Mouse (Mus musculus) R1 (cell line): Measurements from ENCODE around the gene Csrnp1.
A peak's percentile ranks its signal among the peaks of the same experiment; 100 is the strongest.

Experiments used
- DNase-seq: peaks from one replicate; pipeline ENCODE4 v3.0.0-alpha.2; 2018; ENCODE audit warnings: low read depth, low spot score

Csrnp1 gene

DNA sequence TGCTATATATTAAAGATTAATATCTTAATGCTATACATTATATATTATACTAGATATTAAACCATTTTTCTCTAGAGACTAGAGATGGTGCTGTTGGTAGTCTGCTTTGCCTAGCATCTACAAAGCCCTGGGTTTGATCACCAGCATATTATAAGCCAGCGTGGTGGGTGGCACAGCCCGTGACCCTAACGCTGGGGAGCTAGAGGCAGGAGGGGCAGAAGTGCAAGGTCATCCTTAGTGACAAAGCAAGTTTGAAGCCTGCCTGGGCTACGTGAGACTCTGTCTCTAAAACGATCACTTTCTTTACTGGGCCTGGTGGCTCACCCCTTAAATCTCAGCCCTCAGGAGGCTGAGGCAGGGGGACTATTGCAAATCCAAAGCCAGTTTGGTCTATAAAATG, 18.4 kb upstream of the Csrnp1 start:
- DNase-seq, result no peak

DNA sequence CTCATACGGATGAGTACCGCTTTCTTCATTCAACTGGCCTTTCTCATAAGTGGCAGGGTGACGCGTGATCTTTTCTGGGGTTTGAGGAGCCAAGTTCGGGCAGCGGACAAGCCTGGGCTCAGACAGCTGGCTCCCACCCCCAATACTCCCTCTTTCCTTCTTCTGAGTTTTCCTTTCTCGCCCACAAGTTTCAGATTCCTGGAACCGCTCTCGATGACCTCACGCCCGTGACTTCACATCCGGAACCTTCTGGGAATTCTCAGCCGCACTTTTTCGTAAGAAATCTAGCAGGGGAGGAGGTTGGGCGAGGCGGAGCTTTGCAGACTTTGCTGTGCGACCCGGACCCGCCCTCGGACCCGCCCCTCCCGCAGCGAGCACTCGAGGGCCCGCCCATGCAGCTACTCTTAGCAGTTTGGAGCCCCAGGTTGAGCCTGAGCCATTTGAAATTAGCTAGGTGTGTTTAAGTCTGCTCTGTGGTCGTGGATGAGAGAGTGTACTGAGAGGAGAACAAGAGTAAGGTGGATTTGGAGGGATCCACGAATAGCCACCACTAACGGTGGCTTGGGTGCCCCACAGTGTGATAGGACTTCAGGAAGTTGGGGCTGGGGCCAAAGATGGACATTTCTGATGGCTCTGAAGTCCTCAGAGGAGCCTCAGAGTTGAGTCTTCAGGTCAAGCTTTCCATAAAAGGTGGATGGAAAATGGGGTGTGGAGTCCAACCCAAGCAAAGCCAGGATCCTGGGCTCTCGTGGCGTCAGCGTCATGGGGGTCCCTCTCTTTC, 17.7 kb upstream of the Csrnp1 start:
- DNase-seq, result peak; percentile 97

DNA sequence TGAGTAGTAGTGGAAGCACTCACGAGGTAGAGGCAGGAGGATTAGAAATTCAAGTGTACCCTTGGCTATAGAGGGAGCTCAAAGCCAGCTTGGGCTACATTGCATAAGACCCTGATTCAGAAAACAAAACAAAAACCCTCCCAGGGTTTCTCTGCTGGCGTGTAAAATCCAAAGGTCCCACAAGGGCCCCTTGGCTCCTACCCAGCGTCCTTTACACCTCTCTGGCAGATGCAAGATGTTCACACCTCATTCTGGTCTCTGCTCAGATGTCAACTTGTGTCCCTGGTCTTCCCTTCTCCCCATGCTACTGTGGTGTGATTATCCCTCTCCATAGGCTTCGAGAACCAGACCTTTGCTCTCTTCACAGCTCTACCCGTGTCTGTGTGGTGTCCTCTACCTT, 16.3 kb upstream of the Csrnp1 start:
- DNase-seq, result no peak

DNA sequence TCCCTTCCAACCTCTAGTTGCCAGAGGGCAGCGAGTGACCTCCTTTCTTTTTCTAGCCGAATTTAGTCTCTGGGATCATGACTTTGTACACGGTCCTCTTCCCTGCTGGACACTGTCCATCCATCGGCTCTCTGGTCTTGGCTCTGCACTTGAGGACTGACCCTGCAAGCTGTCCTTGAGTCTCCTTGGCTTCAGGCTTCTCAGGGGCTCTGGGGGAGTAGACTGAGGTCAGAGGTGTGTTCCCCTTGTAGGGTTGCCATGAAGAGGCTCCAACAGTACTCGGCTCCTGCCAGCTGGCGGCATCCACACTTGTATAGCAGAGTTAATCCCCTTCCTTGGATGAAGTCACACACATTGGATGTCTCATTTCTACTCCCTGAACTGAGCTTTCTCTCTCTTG, 15.2 kb upstream of the Csrnp1 start:
- DNase-seq, result no peak

DNA sequence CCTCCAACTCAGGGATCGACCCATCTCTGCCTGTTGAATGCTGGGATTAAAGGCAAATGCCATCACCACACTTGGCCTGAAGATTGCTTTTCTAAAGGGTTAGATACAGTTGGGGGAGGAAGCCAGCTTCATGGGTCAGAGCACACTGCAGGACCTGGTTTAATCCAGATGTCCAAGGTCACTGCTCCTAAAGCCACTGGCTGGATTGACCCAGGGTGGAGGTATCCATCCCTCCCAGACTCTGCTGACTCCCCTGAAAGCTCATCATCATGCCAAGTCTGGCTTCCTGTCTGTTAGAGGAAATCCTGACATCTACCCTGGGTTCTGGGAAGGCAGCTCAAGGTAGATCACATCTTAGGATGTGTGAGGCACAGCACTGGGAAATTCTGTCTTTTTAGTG, 14.3 kb upstream of the Csrnp1 start:
- DNase-seq, result no peak

DNA sequence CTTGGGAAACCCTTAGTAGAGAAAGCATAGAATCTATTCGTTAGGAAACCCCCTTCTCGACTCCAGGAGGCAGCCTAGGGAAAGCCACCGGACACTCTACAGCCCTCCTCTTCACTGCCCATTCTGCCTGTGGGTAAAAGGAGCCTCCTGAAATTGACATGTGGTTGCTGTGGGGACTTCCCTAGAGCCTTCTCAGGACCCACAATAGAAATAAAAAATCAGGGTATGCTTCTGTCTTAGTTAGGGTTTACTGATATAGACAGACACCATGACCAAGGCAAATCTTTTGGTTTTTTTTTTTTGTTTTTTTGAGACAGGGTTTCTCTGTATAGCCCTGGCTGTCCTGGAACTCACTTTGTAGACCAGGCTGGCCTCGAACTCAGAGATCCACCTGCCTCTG, 11.6 kb upstream of the Csrnp1 start:
- no peak for DNase-seq

DNA sequence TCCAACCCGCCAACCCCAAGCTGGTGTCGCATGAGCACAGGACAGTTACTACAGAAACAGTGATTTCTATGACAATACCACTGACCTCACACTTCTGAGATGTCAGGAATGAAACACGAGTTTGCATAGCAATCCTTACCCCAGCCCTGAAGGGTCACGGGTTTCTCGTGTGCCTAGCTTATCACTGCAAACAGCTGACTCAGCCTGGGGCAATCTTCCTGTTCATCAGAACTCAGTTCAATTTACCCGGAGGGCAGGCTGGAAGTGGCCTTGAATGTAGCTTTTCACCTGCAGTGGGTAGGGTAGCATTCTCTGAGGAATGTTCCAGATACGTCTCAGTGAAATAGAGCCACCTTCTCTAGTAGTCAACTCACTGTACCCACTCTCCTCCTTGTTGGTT, 9.7 kb upstream of the Csrnp1 start:
- DNase-seq, result peak; percentile 58

DNA sequence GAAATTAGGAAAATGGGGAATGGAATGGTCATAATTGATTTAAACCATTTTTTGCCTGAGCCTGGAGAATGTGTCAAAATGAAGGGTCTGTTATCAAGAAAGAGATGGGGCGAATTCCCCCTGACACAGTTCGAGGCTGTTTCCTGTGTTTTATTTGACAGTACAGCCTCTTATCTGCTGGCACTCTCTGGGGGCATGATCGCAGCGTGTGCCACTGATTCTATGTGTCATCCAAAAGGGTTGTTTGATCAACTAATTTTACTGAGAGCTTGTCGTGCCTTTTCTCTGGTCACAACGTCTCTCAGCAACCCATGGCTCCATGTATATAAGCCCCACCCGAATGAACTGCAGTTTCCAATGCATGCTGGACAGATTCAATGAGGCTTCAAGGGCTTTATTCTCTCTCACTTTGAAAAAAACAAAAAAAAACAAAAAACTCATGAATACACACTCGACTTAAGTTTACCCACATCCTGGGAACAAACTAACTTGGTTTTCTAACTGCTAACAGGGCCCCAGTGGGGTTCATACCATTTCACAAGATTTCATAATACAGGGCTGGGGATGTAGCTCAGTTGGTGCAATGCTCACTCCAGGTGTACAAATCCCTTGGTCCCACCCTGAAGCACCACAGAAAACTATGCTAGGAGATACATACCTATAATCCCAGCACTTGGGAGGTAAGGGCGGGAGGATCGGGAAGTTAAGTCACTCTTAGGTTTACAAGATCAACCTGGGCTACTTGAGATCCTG, 8.8 kb upstream of the Csrnp1 start:
- no peak for DNase-seq

DNA sequence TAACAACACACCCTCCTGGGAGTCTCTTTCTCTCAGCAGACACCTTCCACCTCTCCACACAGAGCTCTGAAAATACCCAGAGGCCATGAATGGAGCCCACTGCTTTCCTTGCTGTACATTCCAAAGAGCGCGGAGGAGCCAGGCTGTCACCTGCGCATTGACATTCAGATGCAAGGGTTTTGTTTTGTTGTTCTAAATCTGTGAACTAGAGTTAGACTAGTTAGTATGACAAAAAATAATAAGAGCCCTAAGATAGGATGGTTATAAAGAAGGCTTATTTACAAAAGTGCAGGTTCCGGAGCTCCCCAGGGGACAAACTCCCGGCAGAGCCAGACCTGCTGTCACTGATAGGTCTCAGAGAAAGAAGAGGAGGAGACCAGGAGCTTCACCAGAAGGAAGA, 6.9 kb upstream of the Csrnp1 start:
- DNase-seq, result peak; percentile 95

DNA sequence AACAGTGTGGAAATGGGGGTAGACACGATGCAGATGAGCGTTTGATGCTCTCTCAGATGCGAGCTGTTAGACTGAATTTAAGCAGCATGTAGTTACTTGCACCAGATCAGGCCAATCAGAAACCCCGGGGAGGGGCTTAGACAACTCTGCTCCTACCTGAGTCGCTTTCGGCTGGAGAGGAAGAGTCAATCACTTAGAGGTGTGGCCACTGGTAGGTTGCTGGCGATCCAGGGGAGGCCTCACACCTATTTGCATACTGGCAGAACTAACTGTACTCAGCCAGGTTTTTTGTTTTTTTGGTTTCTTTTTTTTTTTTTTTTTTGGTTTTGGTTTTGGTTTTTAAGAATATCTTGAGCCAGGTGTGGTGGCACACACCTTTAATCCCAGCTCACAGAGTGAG, 3.8 kb upstream of the Csrnp1 start:
- DNase-seq, result peak; percentile 94

DNA sequence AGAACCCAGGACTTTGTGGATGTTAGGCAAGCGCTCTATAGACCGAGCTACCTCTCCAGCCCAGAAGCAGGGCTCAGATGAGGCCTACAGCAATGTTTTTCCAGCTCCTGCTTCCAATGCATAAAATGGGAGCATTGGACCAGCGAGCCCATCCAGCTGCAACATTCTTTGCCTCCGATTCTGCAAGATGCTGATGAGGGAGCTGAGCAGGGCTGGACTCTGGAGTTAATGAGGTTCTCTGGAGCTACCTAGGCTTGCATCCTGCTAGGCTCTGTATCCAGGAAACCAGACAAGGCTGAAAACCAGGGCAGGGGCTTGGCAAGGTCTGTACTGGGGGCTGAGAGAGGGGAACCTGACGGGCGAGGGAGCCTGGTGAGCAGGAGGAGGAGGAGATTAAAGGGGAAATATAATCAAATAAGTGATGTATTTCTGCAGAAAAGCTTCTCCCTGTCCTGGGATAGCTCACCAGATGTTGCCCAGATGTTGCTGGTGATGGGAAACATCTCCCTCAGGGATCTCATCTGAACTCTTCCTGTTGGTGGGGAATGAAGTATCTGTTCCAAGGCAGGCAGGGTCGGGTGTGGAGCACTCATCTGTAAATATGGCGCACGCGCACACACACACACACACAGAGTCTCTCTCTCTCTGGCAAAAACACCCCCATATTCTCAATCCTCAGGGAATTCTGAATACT, 1.6 kb upstream of the Csrnp1 start:
- no peak for DNase-seq

DNA sequence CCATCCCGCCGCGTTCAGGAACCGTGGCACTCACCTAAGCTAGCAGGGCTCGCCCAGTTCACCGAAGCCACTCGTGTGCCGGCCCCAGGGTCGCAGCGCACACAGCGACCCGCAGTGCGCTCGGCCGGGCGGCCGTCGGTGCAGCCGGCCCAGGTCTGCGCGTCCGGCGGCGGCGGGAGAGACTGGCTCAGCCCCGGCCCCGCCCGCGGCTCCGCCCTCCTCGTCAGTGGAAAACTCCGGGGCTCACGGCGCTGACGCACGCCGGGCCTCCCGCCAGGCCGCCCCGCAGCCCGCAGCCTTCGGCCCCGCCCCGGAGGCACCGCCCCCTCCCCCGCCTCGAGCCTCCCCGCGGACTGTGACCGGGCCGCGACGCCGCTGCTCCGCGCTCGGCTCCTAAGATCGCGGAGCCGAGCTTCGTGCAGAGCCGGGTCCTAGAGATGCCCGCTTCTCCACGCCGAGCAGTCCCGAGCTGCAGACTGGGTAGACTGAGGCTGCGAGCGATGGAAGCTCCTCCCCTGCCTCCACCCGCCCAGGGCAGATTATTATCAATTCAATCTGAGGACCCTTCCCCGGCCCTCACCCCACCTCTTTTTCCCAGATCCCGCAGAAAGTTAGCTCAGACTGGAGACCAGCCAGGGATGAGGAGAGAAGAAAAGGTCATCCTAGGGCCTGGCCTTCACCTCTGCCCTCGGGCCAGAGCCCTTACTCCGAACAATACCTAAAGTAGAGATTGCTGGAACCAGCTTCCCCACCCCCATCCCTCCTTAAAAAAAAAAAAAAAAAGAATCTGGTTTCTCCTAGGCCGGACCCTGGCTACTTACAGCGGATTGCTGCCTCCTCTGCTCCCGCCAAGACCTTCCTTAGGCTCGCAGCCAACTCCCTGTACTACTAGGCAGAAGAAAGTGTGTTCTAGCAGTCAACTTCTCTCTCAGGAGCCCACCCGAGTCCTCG, 598 bp downstream of the Csrnp1 start:
- DNase-seq, result peak; percentile 78

DNA sequence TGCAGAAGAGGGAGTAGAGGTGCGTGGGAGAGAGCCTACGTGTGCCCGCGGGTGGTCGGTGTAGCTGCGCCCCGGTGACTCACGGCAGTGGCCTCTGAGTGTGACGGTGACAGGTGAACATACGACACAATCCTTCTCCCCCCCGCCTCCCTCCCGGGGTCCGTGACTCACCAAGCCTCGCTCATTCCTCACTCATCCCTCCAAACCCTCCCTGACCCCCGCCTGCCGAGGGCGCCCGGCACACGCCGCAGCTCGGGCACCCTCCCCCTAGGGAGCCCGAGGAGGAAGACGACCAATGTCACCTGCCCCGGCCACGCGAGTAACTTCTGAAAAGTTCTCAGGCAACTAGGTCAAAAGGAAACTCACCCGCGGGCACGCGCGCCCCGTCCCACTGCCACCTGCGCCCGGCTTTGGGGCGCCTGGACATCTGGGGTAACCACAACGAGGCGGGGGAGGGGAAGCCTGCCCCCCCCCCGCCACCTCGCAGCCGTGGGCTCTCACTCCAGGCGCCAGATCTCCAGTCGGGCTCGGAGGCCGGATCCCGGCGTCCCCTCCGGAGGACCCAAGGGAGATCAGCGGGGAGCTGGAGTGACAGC, 1.4 kb downstream of the Csrnp1 start:
- DNase-seq, result no peak

DNA sequence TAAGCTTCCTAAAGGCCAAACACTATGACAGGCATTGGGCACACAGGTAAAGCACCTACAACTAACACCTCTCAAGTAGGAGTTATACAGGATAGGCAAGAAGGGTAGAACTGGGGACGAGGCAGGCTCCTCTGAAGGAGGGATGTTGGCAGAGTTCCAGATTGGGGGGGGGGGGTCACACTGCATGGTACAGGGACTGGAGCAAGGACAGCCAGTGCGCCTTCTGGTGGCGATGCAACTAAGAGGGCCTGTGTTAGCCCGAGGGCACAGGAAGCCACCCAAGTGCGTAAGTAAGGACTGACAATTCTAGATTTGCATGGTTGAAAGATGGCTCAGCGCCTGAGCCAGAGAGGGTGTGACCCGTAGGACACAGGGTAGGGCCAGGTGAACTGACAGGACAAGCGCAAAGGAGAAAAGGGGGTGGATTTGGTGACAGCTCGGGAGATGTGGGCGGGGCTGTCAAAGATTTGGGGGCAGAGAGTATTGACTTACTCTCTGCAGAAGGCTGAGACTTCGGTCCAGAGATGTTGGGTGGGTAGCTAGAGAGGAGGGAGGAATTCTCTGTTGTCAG, 2.1 kb downstream of the Csrnp1 start:
- peak; percentile 61 for DNase-seq

DNA sequence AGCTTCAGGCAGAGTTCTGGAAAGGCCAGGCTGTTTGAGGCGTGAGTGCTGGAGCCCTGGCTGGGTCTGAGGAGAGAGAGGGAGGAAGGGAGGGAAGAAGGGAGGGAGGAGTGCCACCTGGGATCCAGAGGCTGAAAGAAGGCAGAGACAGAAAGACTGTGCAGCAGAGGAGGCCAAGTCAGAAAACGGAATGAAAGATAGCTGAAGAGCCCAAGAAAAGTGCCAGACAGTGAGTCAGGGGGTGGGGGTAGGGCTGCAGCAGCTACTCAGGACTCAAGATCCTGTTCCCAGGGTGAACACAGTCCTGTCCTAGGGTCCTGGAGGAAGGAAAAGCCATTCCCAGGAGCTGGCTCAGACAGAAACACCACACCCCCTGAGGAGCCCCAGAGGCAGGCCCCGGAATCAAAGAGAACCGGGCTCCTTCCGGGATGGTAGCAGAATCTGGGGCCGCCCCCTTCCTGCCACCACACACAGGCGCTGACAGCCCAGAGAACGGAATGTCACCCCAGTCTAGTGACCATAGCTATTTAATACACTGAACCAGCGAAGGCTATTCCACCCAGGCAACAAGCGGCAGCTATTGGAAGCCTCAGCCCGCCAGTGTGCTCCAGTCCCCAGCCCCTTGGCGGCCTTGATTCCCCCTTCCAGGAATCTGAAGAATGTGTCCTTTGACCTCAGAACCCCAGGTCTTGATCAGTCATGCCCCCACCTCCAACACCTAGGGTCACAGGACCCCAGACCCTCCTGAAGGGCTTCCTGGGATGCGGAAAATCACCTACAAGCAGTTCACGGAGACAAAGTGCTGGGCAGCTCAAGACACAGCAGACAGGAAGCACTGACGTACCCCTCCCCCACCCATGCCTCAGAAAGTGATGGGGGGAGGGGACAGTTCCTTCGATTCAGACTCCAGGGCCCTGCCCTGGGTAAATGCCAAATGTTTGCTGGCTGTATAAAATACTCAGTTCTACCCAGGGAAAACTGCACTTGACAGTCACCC, 3.0 kb downstream of the Csrnp1 start:
- DNase-seq, result peak; percentile 87

DNA sequence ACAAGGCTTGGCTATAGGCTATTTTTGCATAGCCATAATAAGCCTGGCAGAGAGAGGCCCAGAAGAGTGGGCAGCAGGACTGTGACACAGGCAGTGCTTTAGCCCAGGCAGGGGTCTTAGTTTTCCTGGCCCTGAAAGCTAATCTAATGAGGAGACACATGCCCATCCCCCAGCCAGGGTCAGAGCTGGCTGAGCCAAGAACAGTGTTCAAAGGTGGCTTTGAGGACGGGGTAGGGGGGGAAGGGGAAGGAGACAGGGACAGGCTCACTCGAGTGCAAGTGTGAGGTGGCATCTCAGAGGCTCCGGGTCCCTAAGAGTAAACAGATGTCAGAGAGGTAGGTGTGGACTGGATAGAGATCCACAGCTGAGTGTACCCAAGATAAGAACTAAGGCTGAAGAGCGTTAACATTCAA, 3.7 kb downstream of the Csrnp1 start:
- no peak for DNase-seq

DNA sequence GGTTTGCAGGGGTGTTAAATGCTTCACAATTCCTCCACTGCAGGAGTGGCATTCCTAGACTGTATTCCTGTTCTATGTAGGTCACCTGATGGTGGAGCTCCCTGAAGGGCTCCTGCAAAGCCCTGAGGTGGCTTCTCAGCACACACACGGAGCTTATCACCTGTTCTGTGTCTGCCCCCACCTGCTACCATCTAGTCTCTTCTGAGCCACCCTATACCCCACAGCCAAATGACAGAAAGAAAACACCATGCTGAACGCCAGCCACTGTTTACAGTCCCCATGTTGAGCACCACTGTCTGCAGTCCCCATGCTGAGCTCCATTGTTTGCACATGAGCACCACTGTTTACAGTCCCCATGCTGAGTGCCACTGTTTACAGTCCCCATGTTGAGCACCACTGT, 4.7 kb downstream of the Csrnp1 start:
- DNase-seq, result no peak

DNA sequence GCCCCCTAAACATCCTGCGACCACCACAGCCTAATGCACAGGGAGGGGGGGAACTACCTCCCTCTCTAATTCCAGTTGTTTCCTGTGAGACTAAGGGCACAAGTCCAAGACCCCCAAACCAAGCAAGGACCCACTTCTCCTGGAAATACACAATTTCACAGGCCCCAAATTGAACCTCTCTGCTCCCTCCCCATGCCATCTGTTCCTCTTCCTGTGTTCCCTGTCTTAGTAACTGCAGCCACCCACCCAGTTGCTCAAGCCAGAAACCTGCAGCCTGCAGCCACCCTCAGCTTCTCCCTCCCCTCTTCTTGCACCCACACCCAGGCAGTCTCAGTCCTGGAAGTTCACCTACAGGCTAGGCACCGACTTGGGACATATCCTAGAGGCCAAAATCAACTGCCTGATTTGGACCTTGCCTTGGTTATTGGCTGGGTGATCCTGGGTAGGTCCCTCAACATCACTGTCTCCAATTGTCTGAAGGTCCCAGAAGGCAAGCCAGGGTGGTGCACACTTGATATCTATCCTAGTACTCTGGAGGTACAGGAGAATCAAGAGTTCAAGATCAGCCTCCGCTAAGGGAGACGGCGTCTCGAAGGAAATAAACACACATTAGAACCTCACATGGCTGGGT, 5.5 kb downstream of the Csrnp1 start:
- DNase-seq, result no peak
